Mouse (Mus musculus) midbrain, embryonic 16.5 days (tissue): ENCODE data around the gene Odam. TPM values are rescaled to one million over a fixed set of nuclear protein-coding genes. Genes with fewer than 3 reads are reported as not detected.

Experiments
- polyA plus RNA-seq: library from polyadenylated mRNA; unstranded; fragments of >200 nt; fragmentation: Nextera tagmentation; extraction: Ambion mirVana; gene quantifications from 2 replicates; pipeline ENCODE4 v1.2.1, GENCODE M21; 2015

The Odam gene
- polyA plus RNA-seq, 1 experiment from 2014 or later = not detected

Other genes with a start within 250 kb of the Odam start
- gene Csn1s1, start 218.8 kb upstream of the Odam start, polyA plus RNA-seq = 0.15 TPM in 1 of 2 replicates, not detected in the other
- not detected in 2 replicates for gene Csn2, start 185.4 kb upstream of the Odam start, polyA plus RNA-seq
- not detected in 2 replicates for gene Csn1s2a, start 110.5 kb upstream of the Odam start, polyA plus RNA-seq
- gene Csn1s2b, start 76.9 kb upstream of the Odam start, polyA plus RNA-seq = not detected in 2 replicates
- gene Prr27, start 59.3 kb upstream of the Odam start, polyA plus RNA-seq = not detected in 2 replicates
- gene Csn3, start 40.5 kb downstream of the Odam start, polyA plus RNA-seq = not detected in 2 replicates
- gene 2310003L06Rik, start 84.4 kb downstream of the Odam start, polyA plus RNA-seq = not detected in 2 replicates
- gene Gm28434, start 84.5 kb downstream of the Odam start, polyA plus RNA-seq = not detected in 2 replicates
- gene Cabs1, start 94.4 kb downstream of the Odam start, polyA plus RNA-seq = not detected in 2 replicates
- gene Smr3a, start 117.5 kb downstream of the Odam start, polyA plus RNA-seq = not detected in 2 replicates
- gene Smr2, start 201.5 kb downstream of the Odam start, polyA plus RNA-seq = not detected in 2 replicates
- gene Gm11116, start 226.5 kb downstream of the Odam start, polyA plus RNA-seq = not detected in 2 replicates